Mouse (Mus musculus) MEL (cell line): ENCODE measurements around the gene Wbp4. TPM values are rescaled to one million over a fixed set of nuclear protein-coding genes. Genes with fewer than 3 reads are reported as not detected.

Source experiments
- DNase-seq: peaks from one replicate; pipeline ENCODE4 v3.0.0; 2011; ENCODE audit warnings: low read depth, low spot score
- H3K27ac ChIP-seq: 2 replicates; pipeline ENCODE4 v1.5.1; 2012; ENCODE audit warnings: low read depth, mild to moderate bottlenecking, control low read depth, low read length, moderate library complexity; ENCODE audit not compliant: control insufficient read depth
- H3K27me3 ChIP-seq, 2 experiments: fragments of 150-350 bp in 1 of 2; sonication (generic) in 1 of 2; 2 replicates each; pipeline ENCODE4 v1.6.1; 2012; ENCODE audit warnings: low read length in 2 of 2, mild to moderate bottlenecking in 2 of 2, improper control_type of control experiment in 1 of 2, moderate library complexity in 1 of 2; ENCODE audit not compliant: insufficient read depth in 2 of 2, control insufficient read depth in 1 of 2
- H3K36me3 ChIP-seq, 2 experiments: 2 replicates each; pipeline ENCODE4 v1.6.1; 2012 to 2014; ENCODE audit warnings: low read length in 2 of 2, improper control_type of control experiment in 1 of 2, inconsistent platforms in 1 of 2, mild to moderate bottlenecking in 1 of 2; ENCODE audit not compliant: insufficient read depth in 2 of 2, control insufficient read depth in 1 of 2
- H3K4me1 ChIP-seq, 2 experiments: fragments of 150-350 bp in 1 of 2; sonication (generic) in 1 of 2; 2 replicates each; pipeline ENCODE4 v1.6.1; 2012; ENCODE audit warnings: low read length in 2 of 2, improper control_type of control experiment in 1 of 2, mild to moderate bottlenecking in 1 of 2; ENCODE audit not compliant: insufficient read depth in 2 of 2, control insufficient read depth in 1 of 2
- H3K4me3 ChIP-seq, 2 experiments: fragments of 150-350 bp in 1 of 2; sonication (generic) in 1 of 2; 2 replicates each; pipeline ENCODE4 v1.5.1; 2012; ENCODE audit warnings: low read depth in 2 of 2, low read length in 2 of 2, mild to moderate bottlenecking in 2 of 2, moderate library complexity in 2 of 2, control low read depth in 1 of 2, improper control_type of control experiment in 1 of 2; ENCODE audit not compliant: control insufficient read depth in 1 of 2, insufficient read depth in 1 of 2
- H3K79me2 ChIP-seq: 2 replicates; pipeline ENCODE4 v1.6.1; 2012; ENCODE audit warnings: mild to moderate bottlenecking, low read length, moderate library complexity; ENCODE audit not compliant: control insufficient read depth, poor library complexity, insufficient read depth
- H3K9ac ChIP-seq: 2 replicates; pipeline ENCODE4 v1.6.1; 2012; ENCODE audit warnings: low read depth, mild to moderate bottlenecking, control low read depth, low read length, moderate library complexity; ENCODE audit not compliant: control insufficient read depth, poor library complexity, severe bottlenecking
- H3K9me3 ChIP-seq: fragments of 150-350 bp; sonication (generic); replicated peaks from 2 replicates; pipeline ENCODE4 v1.6.1; 2012; ENCODE audit warnings: mild to moderate bottlenecking, low read length, improper control_type of control experiment, moderate library complexity; ENCODE audit not compliant: insufficient read depth
- EP300 ChIP-seq, 2 experiments: IDR thresholded peaks; 2 replicates each; pipeline ENCODE4 v1.6.1; 2011; ENCODE audit warnings: improper control_type of control experiment in 2 of 2, low read length in 2 of 2, low read depth in 1 of 2, mild to moderate bottlenecking in 1 of 2
- ETS1 ChIP-seq: IDR thresholded peaks from 2 replicates; pipeline ENCODE4 v1.6.1; 2012; ENCODE audit warnings: low read depth, mild to moderate bottlenecking, inconsistent platforms, low read length, improper control_type of control experiment, moderate library complexity
- GABPA ChIP-seq: IDR thresholded peaks from 2 replicates; pipeline ENCODE4 v1.6.1; 2012; ENCODE audit warnings: low read depth, mild to moderate bottlenecking, inconsistent platforms, low read length, improper control_type of control experiment, moderate library complexity
- GATA1 ChIP-seq: IDR thresholded peaks from 2 replicates; pipeline ENCODE4 v1.6.1; 2011; ENCODE audit warnings: low read depth, low read length, improper control_type of control experiment
- KAT2A ChIP-seq: conservative IDR thresholded peaks from 2 replicates; pipeline ENCODE4 v1.6.1; 2012; ENCODE audit warnings: low read depth, low read length, improper control_type of control experiment, inconsistent platforms
- RCOR1 ChIP-seq: IDR thresholded peaks from 2 replicates; pipeline ENCODE4 v1.6.1; 2012; ENCODE audit warnings: low read depth, mild to moderate bottlenecking, inconsistent platforms, low read length, improper control_type of control experiment
- SMC3 ChIP-seq: IDR thresholded peaks from 2 replicates; pipeline ENCODE4 v1.6.1; 2011; ENCODE audit warnings: low read depth, low read length, improper control_type of control experiment
- TAL1 ChIP-seq: IDR thresholded peaks from 2 replicates; pipeline ENCODE4 v1.6.1; 2012; ENCODE audit warnings: mild to moderate bottlenecking, inconsistent platforms, low read length, moderate library complexity, mixed read lengths
- TBP ChIP-seq: IDR thresholded peaks from 2 replicates; pipeline ENCODE4 v1.8.0; 2011; ENCODE audit warnings: low read depth, low read length, improper control_type of control experiment
- TCF12 ChIP-seq: IDR thresholded peaks from 2 replicates; pipeline ENCODE4 v1.6.1; 2014; ENCODE audit warnings: low read depth, mild to moderate bottlenecking, inconsistent platforms, low read length, improper control_type of control experiment, moderate library complexity
- USF1 ChIP-seq: IDR thresholded peaks from 2 replicates; pipeline ENCODE4 v1.6.1; 2014; ENCODE audit warnings: low read depth, mild to moderate bottlenecking, inconsistent platforms, low read length, improper control_type of control experiment, moderate library complexity
- ZC3H11A ChIP-seq: IDR thresholded peaks from 2 replicates; pipeline ENCODE4 v1.6.1; 2012; ENCODE audit warnings: low read depth, mild to moderate bottlenecking, inconsistent platforms, low read length, improper control_type of control experiment
- ZMIZ1 ChIP-seq: IDR thresholded peaks from 2 replicates; pipeline ENCODE4 v1.6.1; 2012; ENCODE audit warnings: low read depth, mild to moderate bottlenecking, inconsistent platforms, low read length, improper control_type of control experiment, moderate library complexity
- ZNF384 ChIP-seq: IDR thresholded peaks from 2 replicates; pipeline ENCODE4 v1.6.1; 2012; ENCODE audit warnings: low read depth, mild to moderate bottlenecking, inconsistent platforms, low read length, improper control_type of control experiment
- polyA plus RNA-seq, 2 experiments: library from polyadenylated mRNA; stranded (reverse) in 1 of 2; unstranded in 1 of 2; fragments of >175 nt in 1 of 2; fragments of >200 nt in 1 of 2; gene quantifications; 2 replicates each; pipeline versions ENCODE4 v1.2.1 to v1.2.4; 2012; ENCODE audit warnings: low replicate concordance in 2 of 2, low read depth in 1 of 2; ENCODE audit not compliant: insufficient read length in 2 of 2, insufficient read depth in 1 of 2, missing spikeins in 1 of 2
- total RNA-seq: library from RNA; depleted of rRNA; stranded (reverse); fragments of 300-350 nt; gene quantifications from 2 replicates; pipeline ENCODE4 v1.2.3, GENCODE M21; 2012

Wbp4 gene
- total and polyA plus RNA-seq, 3 experiments = 15.9 to 87.6 (median 22.1) TPM

GRCm38 (mm10) chr14:79503371-79504075, 22.2 kb upstream of the Wbp4 start:
- Histone ChIP-seq H3K36me3 (peaks cover 0 to 14% of the 10 kb centered on the region in 2 experiments; a peak in 2 of 4 replicates), H3K79me2 (no peaks in the 10 kb centered on the region), H3K27me3 (no peaks in the 10 kb centered on the region), H3K27ac (no peak overlapping the region), H3K4me3 (no peak overlapping the region), H3K9me3 (no peaks in the 10 kb centered on the region), H3K9ac (no peak overlapping the region), H3K4me1 (peaks cover 5 to 19% of the 10 kb centered on the region in 2 experiments)
- DNase-seq = no peak
- TF ChIP-seq USF1 (peak; percentile 37; the same call in 1 of the 2 replicates), KAT2A (no peak)
- TF ChIP-seq, all 39 proteins: peak for 1

- peak; percentile 28 for DNase-seq
- peaks cover 5 to 19% of the 10 kb centered on the region in 2 experiments for H3K4me1 ChIP-seq
Measured at GRCm38 (mm10) chr14:79500756-79501155, 19.4 kb upstream of the Wbp4 start.

GRCm38 (mm10) chr14:79499326-79499725, 18.0 kb upstream of the Wbp4 start:
- Histone ChIP-seq H3K27ac (no peak overlapping the region), H3K9me3 (no peaks in the 10 kb centered on the region), H3K9ac (no peak overlapping the region)
- TF ChIP-seq TBP (no peak), USF1 (no peak), ZMIZ1 (no peak)
- TF ChIP-seq, all 39 proteins: peak for 0
- H3K4me3 ChIP-seq = no peak overlapping the region
- DNase-seq = no peak
- no peaks in the 10 kb centered on the region for H3K79me2 ChIP-seq
- H3K36me3 ChIP-seq = peaks cover 0 to 14% of the 10 kb centered on the region in 2 experiments; a peak in 2 of 4 replicates
- H3K4me1 ChIP-seq = peaks cover 5 to 19% of the 10 kb centered on the region in 2 experiments
- H3K27me3 ChIP-seq = no peaks in the 10 kb centered on the region

More at GRCm38 (mm10) chr14:79500756-79501155, 19.4 kb upstream of the Wbp4 start:
- Histone ChIP-seq H3K4me3 (no peak overlapping the region), H3K36me3 (peaks cover 0 to 14% of the 10 kb centered on the region in 2 experiments; a peak in 2 of 4 replicates), H3K27me3 (no peaks in the 10 kb centered on the region), H3K9me3 (no peaks in the 10 kb centered on the region), H3K27ac (no peak overlapping the region), H3K9ac (no peak overlapping the region), H3K79me2 (no peaks in the 10 kb centered on the region)
- TF ChIP-seq ZC3H11A = peak; percentile 13; the same call in 1 of the 2 replicates
- no peak for TF ChIP-seq SMC3
- TF ChIP-seq EP300 (IDR thresholded peaks at IDR 0.05; ENCODE audit: low read depth in 1 of 2, low read length in 2 of 2) = peak; percentile 71 to 76; a peak in 3 of 4 replicates
- peak; percentile 62 for TF ChIP-seq RCOR1
- peak; percentile 75 for TF ChIP-seq ZNF384
- TF ChIP-seq GATA1 = peak; percentile 85; the same call in 1 of the 2 replicates
- no peak for TF ChIP-seq GABPA
- TF ChIP-seq TAL1 = 0 out of 2 replicates have a peak, but pooled peaks have one; percentile 16
- TF ChIP-seq TCF12 = peak; percentile 85
- TF ChIP-seq ETS1 = no peak
